Mouse (Mus musculus): ENCODE results near the gene Mrps24.

Gene Mrps24

DNA sequence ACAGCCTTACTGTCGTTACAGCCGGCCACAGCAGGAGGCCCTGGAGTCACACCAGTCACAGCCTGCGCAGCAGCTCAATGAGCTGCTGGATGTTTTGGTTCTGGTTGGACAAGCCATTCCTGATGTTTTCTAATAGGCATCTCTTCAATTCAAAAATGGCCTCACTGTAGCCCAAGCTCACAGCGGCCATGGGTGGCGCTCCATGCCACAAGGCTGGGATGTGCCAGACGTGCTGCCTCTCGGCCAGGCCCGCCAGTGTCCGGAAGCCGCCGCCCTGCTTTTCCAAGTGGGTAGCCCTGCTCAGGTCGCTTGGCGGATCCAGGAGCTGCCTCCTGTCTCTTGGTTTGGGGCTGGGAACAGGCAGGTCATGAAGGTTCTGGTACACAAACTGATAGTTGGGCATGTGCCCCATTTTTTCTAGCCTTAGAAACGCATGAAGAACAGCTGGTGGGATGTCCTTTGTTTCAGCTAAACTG is at the start of gene Mrps24:
TSS of gene Mrps24 (minus strand) at position 51 of the 476 bp plus-strand sequence.
- no peak for DNase-seq

DNA sequence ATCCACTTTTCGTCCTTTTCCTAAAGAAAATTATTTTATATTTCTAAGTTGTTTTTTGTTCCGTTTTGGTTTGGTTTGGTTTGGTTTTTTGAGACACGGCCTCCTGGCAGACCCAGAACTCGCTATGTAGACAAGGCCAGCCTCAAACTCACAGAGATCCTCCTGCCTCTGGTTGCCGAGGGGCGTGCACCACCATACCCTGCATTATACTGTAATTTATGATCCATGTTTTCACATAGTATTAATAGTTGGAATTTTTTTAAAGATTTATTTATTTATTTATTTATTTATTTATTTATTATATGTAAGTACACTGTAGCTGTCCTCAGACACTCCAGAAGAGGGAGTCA is 47.1 kb upstream of the Mrps24 start:
- DNase-seq, result peak in 1 of 2 experiments; percentile 30

DNA sequence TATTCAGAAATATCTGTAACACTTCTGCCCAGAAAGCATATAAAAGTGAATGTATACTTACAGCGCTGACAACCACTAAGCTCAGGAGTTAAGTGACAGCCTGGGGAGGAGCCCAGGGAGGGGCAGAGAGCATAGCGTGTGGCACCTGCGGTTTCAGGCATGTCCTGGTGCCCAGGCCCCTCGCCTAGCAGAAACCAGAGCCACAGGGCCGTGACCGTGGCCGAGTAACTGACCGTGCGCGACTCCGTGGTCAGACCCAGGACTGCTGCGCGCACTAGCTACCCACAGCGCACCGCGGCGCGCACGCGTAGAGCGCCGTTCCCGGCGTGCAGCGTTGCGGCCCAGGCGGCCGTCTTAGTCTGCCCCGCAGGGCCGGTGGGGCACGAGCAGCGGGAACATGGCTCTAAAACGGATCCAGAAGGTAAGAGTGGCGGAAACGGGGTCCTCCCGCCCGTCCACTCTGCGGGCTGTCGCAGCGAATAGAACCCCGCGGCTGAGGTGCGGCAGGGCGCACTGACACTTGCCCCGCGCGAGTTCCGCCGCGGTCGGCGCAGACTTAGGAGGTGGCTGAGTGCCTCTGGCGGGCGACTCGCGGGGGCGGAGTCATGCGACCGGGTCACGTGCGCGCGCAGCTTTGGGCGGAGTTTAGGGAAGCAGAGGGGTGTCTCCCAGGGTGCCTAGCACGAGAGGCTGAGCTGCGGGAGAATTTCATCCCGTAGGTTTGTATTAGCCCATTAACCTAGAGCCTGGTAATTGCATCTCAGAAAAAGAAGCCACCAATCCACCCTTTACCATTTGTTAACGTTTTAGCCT is 46.5 kb upstream of the Mrps24 start, which contains the start of gene Urgcp:
TSS of gene Urgcp (minus strand) at position 557 of the 813 bp plus-strand sequence.
- DNase-seq, result peak; percentile 97

DNA sequence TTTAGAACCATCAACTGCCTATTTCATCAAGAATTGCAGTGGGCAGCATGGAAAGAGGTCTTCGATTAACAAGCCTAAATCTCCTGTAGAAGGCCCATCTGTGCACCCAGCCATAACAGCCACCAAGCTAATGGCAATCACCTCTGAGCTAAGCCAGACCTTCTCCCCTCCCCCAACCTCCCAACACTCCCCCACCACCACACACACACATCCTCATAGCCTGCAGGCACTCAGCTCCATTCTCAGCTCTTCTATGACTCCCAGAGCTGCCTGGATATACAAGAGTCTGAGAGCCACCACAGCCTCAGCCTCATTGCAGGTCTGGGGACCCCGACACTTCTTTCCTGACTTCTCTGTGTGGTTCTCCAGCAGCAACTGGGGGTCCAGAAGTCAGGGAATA is 38.3 kb upstream of the Mrps24 start:
- DNase-seq, result no peak

DNA sequence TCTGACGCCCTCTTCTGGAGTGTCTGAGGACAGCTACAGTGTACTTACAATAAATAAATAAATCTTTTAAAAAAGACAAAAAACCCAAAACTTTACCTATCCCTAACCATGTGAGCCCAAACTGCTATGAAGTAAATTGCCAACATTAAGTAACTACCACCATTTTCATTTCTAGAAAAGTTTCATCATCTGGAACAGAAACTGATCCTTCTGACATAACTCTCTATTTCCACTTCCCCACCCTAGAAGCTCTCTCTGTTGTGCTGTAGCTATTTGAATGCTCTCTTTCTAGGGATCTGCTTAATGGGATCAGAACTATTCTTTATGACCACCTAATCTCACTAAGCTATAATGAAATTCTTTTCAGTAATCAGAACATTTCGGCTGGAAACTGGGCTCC is 29.5 kb upstream of the Mrps24 start:
- DNase-seq, result no peak

DNA sequence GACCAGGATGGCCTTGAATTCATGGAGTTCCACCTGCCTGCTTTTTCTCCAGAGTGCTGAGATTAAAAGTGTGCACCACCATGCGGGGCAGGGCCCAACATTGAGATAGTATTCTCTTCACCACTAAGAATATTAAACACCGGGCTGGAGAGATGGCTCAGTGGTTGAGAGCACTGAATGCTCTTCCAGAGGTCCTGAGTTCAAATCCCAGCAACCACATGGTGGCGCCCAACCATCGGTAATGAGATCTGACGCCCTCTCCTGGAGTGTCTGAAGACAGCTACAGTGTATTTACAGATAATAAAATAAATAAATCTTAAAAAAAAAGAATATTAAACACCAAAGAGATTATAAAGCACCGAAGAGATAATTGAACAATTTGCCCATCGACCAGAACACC is 26.6 kb upstream of the Mrps24 start:
- DNase-seq, result peak; percentile 25 to 36

DNA sequence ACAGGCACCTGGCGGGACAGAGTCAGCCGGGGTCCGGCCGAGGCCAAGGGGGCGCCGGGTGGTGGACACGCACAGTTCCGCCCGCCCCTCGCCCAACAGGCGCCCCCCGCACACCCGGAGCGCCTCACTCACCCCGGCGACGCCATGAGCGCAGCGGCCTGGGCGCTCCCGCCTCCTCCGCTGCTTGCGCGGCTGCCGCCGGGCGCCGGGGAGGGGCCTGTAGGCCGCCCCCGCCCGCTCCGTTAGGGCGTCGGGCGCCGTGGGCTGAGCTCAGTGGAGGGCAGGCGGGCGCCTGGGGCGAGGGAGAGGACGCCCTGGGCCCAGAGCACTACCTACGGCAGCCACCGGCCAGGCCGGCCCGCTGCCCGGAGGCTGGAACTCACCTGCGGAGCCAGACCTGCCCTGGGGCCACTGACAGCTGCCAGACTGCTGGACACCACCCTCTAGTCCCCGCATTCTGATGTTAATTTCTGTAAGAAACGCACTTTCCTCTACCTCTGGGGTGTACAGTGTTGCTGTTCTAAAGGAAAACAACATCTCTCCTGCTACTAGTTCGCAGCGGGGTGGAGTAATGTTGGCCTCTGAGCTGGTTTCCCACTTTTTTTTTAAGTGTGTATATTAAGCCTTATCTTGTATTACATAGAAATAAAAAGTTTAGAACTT is 25.6 kb upstream of the Mrps24 start:
- DNase-seq, result peak; percentile 76 to 77

DNA sequence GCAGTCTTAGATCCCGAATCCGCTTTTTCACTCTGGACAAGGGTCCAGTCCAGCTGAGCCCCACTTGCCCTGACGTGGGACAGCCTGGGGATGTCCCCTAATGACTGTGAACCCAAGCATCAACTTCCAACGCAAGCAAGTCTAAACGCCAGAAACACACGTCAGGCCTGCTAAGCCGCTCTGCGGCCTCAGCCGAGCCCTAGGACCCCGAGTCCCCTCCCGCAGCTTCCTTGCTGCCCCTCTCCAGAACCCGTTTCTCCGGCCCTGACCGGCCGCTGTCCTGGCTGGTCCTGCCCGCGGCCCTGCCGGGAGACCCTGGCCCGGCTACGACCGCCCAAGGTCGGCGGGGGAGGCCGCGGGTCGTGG is 25.1 kb upstream of the Mrps24 start:
- DNase-seq, result peak in 1 of 2 experiments; percentile 73

DNA sequence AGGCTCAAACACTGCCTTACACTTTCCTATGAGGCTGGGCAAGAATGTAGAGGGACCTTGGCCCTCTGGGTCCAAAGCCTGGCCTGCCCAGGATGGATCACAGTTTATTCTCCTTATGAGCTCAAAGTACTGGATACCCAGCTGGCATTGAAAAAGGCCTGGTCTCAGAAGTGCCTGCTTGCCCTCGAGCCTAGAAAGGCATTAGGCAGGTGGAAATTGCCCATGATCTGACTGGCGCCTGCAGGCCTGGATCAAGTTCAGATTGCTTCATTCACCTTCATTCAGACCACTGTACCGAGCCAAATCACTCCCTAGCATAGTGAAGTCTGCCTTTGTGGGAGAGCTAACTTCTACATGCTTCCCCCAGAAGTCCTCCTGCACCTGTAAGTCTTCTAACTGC is 24.4 kb upstream of the Mrps24 start:
- DNase-seq, result peak; percentile 25 to 32

DNA sequence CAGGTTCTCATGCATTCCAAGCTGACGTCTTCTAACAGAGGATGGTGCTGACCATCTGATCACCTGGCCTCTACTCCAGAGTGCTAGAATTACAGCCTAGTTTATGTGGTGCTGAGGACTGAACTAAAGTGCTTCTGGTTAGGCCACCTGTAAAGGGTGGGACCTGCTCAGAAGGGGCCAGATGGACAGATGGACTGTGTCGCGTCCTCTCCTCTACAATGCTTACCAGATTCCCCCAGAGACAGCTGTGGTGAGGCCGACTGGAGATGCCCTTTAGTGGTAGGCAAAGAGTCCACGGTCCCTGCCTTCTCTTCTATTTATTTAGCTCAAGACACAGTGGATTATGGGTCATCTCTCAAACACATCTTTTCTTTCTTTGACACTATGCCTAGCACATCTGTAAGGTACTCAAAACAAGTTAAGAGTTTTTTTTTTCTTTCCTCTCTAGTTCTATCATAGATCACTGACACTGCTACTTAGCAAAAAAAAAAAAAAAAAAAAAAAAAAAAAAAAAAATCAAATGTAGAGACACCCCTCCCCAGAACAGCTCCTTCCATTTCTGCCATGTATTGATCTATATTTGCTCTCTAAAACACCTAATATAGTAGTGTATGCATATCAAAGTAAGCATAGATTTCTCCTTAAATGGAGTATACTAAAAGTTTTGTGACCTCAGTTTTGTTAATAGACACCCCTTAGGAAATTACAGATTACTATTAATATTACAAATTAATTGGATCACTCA is 23.6 kb upstream of the Mrps24 start:
- DNase-seq, result no peak

DNA sequence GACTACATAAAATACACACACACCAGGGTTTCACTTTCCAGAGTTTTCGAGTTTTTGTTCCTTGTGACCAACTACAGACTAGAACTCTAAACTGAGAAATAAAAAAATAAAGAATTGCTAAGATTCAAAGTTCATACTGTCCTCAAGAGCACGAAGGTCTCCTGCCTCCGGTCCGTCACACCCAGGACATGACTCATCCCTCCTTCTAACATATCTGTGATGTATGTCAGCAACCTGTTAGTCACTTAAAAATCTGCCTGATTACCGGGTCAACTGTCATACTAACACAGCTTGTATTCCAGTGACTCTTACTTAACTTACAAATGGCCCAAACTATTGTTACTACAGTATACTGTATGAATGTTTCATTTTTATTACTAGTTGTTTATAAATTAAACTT is 21.7 kb upstream of the Mrps24 start:
- DNase-seq, result no peak

DNA sequence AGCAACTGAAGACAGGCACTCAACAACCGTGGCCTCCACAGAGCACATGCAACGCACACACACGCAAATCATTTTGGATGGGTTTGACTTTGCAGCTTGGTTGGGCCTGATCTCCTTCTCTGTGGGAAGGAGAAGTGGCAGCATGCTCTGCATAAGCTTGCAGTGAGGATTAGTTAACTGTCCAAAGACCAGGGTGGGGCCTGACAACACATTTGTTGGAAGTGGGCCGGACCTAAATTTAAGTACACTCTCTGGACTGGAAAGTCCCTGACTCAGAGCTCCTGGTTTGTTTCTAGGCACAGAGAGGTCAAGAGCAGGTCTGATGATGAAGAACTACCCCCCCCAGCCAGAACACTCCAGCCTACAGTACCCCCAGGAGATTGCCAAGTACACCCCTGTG is 18.8 kb upstream of the Mrps24 start:
- DNase-seq, result no peak

DNA sequence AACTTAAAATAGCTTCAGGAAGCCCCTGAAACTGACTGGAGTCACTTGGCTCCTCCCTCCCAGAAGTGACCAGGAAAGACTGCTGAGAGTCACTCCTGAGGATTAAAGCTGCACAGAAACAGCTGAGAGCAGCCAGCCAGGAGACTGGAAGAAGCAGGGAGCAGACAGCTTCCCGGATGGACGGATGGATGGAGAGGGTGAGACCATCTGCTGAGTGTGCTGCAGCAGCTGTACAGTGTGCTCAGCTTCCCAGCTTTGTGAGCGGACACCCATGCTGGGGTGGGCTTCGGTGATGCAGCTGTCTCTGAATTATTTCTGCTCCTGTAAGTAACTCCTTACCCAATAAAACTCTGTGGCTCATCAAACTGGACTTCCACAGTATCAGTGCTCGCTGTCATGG is 16.9 kb upstream of the Mrps24 start:
- peak in 1 of 2 experiments; percentile 40 for DNase-seq

DNA sequence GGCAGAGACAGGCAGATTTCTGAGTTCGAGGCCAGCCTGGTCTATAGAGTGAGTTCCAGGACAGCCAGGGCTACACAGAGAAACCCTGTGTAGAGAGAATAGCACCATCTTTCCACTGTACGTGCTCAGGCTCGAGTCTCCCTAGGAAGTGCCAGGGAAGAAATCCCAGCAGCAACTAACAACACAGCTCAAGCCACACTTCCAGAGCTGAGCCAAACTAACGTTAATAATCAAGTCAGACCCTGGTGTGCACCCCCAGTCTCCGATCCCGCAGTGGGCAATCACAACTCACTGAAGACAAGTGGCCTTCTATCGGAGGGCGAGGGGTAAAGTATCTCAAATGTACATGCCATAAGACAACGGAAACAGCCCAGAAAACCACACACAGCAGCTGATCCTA is 14.1 kb upstream of the Mrps24 start:
- DNase-seq, result no peak

DNA sequence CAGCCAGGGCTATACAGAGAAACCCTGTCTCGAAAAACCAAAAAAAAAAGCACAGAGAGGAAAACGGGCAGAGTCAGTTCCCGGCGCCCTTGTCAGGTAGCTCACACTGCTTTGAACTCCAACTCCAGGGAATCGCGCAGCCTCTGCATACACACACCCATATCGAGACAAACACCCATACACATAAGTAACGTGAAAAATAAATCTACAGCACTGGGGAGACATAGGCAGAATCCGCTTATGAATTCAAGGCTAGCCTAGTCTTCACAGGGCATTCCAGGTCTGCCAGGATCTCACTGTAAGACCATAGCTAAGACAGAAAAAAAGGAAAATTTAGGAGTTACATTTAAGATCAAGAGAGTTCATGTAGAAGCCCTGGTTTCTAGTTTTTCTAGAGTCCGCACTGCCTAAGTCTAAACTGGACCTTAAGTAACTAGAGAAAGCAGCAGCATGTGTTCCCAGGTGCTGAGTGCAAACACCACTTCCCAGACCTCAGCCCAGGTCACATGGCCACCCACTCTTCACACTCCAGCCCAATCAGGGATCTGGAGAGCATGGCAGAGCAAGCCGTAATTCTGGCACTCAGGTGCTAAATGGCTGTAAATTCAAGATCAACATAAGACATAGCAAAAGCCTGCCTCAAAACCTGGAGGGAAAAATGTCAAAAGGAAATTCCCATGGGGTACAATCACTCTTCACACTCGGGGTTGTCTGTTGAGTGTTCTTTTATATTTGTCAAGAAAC is 3.3 kb upstream of the Mrps24 start:
- DNase-seq, result no peak

DNA sequence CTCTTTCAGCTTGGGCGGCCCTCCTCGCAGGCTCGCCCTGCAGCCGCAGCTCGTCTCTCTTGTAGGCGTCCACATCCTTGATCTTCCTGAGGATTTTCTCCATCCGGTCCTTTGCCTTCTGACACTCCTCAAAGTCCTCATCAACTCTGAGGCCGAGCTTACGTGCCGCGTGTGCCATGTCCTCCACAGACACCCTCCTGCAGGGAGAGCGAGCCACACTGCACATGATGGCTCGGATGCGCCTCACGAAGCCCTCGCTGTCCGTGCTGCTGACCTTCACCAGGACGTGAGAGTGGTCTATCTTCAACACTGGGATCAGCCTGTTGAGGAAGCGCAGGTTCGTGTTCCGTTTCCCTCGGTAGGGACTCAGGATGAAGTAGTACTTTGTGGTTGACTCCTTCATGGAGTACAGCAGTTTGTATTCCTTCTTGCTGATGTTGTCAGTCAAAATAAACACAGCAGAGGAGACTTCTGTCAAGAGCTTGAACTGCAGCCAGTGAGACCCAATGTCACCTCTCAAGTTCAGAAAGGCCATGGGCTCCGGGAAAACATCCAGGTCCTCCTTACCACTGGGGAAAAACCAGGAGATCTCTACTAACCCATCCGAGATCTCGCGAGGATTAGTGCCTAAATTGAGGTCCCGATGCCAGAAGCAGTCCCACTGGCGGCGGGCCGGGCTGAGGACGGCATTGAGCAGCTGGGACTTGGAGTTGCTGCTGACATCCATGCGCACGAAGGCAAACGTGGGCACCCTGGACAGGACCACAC is 1.6 kb upstream of the Mrps24 start:
- no peak for DNase-seq

DNA sequence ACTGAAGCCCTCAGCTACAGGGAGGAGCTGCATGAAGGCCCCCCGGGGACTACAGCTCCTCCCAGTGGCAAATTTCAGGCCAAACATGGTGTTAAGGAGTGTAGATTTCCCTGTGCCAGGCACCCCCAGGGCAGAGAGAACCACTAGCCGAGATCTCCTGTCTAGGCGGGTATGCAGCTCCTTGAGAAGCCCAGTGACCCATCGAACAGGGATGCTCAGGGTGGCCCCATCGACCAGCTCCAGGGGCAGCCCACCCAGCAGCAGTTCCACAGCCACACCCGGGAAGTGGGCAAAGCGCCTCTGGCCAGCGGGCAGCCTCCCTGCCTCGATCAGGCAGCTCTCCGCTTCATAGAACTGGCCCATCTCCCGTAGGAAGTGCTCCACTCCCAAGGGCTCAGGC is 766 bp upstream of the Mrps24 start:
- DNase-seq, result no peak

DNA sequence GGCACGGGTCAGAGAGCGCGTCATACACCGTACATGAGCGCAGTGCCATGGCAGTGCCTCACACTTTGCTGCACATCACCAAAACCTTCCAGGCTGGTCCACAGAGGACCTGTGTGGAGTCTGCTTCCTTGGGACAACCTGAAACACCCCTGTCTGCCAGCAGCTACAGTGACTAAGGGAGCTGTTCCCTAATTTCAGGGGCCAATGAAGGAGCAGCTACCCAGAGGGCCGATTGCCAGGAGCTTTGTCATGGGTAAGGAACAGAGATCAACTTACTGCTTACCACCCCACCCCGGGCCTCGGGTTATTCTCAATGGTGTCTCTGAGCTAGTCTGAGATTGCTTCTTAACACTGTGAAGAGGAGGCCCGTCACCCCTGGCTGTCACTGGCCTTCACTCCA is 301 bp downstream of the Mrps24 start:
- DNase-seq, result no peak

DNA sequence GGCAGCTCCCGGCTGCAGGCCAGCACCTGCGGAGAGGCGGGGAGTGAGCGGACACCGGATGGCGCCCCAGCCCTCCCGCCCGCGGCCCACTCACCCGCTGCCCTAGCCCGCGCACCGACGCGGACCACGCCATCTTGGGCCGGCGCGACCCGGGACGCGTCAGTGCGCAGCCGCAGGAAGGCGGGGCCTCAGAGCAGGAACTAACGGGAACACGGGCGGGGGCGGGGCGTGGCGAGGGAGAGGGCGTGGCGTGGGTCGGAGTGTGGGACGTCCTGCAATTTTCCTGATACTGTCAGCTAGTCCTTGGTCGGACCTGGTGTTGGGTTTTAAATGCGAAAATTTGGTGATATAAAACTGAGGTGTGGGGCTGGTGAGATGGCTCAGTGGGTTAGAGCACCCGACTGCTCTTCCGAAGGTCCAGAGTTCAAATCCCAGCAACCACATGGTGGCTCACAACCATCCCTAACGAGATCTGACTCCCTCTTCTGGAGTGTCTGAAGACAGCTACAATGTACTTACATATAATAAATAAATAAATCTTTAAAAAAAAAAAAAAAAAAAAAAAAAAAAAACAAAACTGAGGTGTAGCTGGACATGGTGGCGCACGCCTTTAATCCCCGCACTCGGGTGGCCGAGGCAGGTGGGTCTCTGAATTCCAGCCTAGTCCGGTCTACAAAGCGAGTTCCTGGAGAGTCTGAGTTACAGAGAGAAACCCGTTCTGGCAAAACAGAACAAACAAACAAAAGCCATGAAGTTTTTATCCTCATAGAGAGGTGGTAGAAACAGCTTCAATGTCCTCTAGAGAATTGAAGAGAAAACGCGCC is 7.7 kb downstream of the Mrps24 start:
- DNase-seq, result peak; percentile 95 to 97

DNA sequence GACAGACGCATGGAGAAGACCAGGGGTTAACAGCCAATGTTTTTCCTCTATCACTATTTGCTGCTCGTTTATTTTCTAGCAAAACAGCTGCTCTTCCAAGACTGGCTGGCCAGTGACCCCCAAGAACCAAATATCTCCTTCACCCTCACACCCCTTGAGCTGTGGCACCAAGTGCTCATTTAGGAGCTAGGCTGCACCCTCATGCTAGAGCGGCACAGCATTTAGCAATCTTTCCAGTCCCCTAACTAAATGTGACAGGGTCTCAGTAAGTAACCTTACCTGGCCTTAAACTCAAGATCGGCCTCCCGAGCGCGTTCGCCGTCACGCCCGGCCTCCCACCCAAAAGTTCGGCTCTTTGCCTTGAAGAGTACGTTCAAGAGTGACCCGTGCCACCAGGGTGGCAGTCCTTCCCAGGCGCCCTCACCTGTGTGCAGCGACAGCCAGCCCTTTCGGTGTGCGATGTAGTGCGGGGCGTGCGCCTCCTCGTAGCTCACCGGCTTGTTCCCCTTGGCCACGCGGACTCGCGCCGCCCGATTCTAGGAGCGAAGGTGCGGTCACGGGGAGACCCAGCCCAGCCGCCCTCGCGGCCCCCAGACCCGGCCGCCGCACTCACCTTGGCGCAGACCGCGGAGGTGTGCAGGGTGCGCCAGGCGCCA is 8.5 kb downstream of the Mrps24 start:
- DNase-seq, result no peak

DNA sequence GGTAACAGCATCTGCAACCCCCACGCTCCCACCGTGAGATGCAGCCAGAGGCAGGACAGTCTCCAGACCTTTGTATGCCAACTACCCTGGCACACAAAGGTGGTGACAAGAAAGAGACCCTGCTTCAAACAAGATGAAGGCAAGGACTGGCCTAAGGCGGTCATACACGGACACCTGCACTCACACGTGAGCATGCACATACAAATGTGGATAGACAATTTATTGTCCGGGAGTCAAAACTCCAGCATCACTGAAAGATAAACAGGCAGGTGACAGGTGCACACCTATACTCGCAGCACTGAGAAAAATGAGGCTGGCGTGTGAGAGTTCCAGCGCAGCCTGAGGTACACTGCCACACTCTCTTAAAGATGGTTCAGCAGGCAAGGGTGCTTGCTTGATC is 9.5 kb downstream of the Mrps24 start:
- DNase-seq, result no peak
